Mouse (Mus musculus): ENCODE results near the gene Uevld.
"Not testable (repeated sequence)": the region's sequence is repeated elsewhere in the genome, so short reads cannot be mapped to it uniquely, and the experiment has no call there.

Uevld gene

GRCm38 (mm10) chr7:46957831-46958691 is at the start of gene Uevld:
Uevld (minus strand) TSS chr7:46958527.
- peak; percentile 95 for DNase-seq (ENCODE audit: low spot score)

GRCm38 (mm10) chr7:47007818-47008167 is 49.5 kb upstream of the Uevld start:
- peak; percentile 82 for DNase-seq (ENCODE audit: low spot score)

- DNase-seq (ENCODE audit: low spot score), result peak; percentile 12
Measured at GRCm38 (mm10) chr7:47007109-47007780, 48.9 kb upstream of the Uevld start.

GRCm38 (mm10) chr7:47003411-47004115 is 45.2 kb upstream of the Uevld start:
- DNase-seq (ENCODE audit: low spot score), result no peak

GRCm38 (mm10) chr7:47001900-47002275 is 43.6 kb upstream of the Uevld start:
- no peak for DNase-seq (ENCODE audit: low spot score)

GRCm38 (mm10) chr7:47001125-47001899 is 43.0 kb upstream of the Uevld start:
- DNase-seq (ENCODE audit: low spot score), result no peak

- DNase-seq (ENCODE audit: low spot score), result no peak
Measured at GRCm38 (mm10) chr7:47000644-47000983, 42.3 kb upstream of the Uevld start.

- DNase-seq (ENCODE audit: low spot score), result no peak
Measured at GRCm38 (mm10) chr7:46999983-47000643, 41.8 kb upstream of the Uevld start.

GRCm38 (mm10) chr7:46998942-46999341 is 40.6 kb upstream of the Uevld start:
- no peak for DNase-seq (ENCODE audit: low spot score)

- DNase-seq (ENCODE audit: low spot score), result no peak
Measured at GRCm38 (mm10) chr7:46997644-46998395, 39.5 kb upstream of the Uevld start.

GRCm38 (mm10) chr7:46997008-46997407 is 38.7 kb upstream of the Uevld start:
- DNase-seq (ENCODE audit: low spot score), result no peak

GRCm38 (mm10) chr7:46995558-46995957 is 37.2 kb upstream of the Uevld start:
- DNase-seq (ENCODE audit: low spot score), result no peak

- no peak for DNase-seq (ENCODE audit: low spot score)
Measured at GRCm38 (mm10) chr7:46993079-46993478, 34.8 kb upstream of the Uevld start.

- not testable (repeated sequence) for DNase-seq (ENCODE audit: low spot score)
Measured at GRCm38 (mm10) chr7:46989387-46989786, 31.1 kb upstream of the Uevld start.

GRCm38 (mm10) chr7:46987073-46987472 is 28.7 kb upstream of the Uevld start:
- DNase-seq (ENCODE audit: low spot score), result no peak

GRCm38 (mm10) chr7:46986646-46987045 is 28.3 kb upstream of the Uevld start:
- DNase-seq (ENCODE audit: low spot score), result no peak

GRCm38 (mm10) chr7:46985718-46986505 is 27.6 kb upstream of the Uevld start:
- no peak for DNase-seq (ENCODE audit: low spot score)

- no peak for DNase-seq (ENCODE audit: low spot score)
Measured at GRCm38 (mm10) chr7:46983280-46983679, 25.0 kb upstream of the Uevld start, which contains the start of gene Gm9999. Gm9999 (plus strand) TSS chr7:46983580.

- no peak for DNase-seq (ENCODE audit: low spot score)
Measured at GRCm38 (mm10) chr7:46975456-46975855, 17.1 kb upstream of the Uevld start.

GRCm38 (mm10) chr7:46974648-46975047 is 16.3 kb upstream of the Uevld start:
- DNase-seq (ENCODE audit: low spot score), result no peak
